Mouse (Mus musculus): Measurements from ENCODE around the gene Greb1. TPM values are rescaled to one million over a fixed set of nuclear protein-coding genes. Genes with fewer than 3 reads are reported as not detected.

The Greb1 gene
- polyA plus RNA-seq, 1 experiment from 2014 or later, result 4.5 TPM

DNA sequence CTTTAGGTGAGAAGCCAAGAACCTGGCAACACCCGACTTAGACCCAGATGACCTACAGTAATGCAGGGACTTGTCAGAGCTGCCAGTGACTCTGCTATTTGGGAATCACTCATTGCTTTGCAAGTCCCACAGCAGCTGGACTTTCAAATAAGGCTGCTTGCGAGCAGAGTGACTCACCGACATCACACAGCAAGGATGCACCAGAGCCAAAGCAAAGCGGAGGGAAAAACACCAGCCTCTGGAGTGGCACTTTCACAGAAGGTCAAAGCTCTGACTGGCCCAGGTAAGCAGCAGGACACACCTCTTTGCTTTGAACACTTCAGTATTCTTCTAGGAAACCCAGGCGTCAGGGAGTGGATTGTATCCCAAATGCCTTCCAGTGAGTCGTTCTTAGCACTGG is 164.9 kb downstream of the Greb1 start:
- Histone ChIP-seq H3K4me1 (no peaks in the 10 kb centered on the region), H3K4me2 (replicated peaks) (no peak overlapping the region), H3K9ac (no peak overlapping the region), H3K4me3 (no peak overlapping the region), H3K27ac (no peak overlapping the region), H3K27me3 (no peaks in the 10 kb centered on the region), H3K36me3 (no peaks in the 10 kb centered on the region), H3K9me3 (replicated peaks) (no peaks in the 10 kb centered on the region)
- no peak for ATAC-seq (ENCODE audit: low FRiP score)
- 79% methylated on average over 6 of the region's 6 CpGs for WGBS

DNA sequence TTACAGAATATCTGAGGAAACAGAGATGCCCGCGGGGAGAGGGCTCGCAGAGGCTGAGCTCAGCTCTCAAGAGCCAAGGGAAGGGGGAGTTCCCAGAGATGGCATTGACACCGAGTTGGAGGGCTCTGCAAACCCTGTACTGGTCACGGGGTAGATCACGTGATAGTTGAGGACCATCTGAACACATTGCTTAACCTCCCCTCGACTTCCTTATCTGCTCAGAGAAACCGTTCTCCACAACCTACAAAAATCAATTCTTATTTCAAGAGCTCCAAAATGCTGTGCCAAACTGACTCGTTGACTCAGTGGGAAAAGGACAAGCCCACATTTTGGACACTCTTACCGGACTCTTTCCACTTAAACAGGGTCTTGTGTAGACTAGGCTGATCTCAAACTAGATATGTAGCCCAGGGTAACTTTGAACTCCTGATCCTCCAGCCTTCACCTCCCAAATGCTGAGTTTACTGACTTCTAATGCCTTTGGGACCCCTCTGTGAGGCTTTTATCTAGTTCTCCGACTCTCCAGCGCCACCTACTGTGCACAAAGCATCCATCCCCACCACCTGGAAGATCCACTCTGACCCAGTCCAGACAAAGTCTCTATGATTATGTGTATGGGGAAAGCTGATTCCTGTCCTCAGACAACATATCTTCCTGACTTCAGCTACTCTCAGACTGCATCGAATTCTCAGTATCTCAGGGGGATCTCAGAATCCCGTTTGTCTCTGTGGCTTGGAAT is 166.4 kb downstream of the Greb1 start:
- H3K9ac ChIP-seq, result no peak overlapping the region
- no peaks in the 10 kb centered on the region for H3K27me3 ChIP-seq
- no peaks in the 10 kb centered on the region for H3K36me3 ChIP-seq
- H3K4me3 ChIP-seq, result no peak overlapping the region
- no peak overlapping the region for H3K4me2 ChIP-seq (replicated peaks)
- no peaks in the 10 kb centered on the region for H3K9me3 ChIP-seq (replicated peaks)
- WGBS, result 61% methylated on average over 14 of the region's 14 CpGs
- ATAC-seq (ENCODE audit: low FRiP score), result 0 out of 2 replicates have a peak, but pooled peaks have one; percentile 32
- no peaks in the 10 kb centered on the region for H3K4me1 ChIP-seq
- no peak overlapping the region for H3K27ac ChIP-seq

DNA sequence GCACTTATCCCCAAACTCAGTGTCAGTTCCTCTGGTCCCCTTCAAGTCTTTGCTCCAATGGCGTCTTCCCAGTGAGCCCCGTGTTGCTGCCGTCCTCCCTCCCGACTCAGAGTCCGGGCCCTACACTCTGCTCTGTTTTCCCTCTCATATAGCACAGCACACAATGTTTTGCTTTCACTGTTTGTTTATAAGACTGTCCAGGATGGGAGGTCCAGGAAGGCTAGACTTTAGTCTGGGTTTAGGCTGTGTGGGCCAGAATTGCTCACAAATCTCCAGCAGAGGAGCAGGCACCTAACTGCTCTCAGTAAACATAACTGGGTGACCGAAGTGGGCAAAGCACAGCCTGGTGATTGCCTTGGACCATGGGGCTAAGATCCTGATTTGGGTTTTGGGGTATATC is 167.5 kb downstream of the Greb1 start:
- ATAC-seq (ENCODE audit: low FRiP score), result no peak
- no peaks in the 10 kb centered on the region for H3K4me1 ChIP-seq
- H3K27me3 ChIP-seq, result no peaks in the 10 kb centered on the region
- H3K4me3 ChIP-seq, result no peak overlapping the region
- 75% methylated on average over 6 of the region's 6 CpGs for WGBS
- no peak overlapping the region for H3K4me2 ChIP-seq (replicated peaks)
- H3K9ac ChIP-seq, result no peak overlapping the region
- no peaks in the 10 kb centered on the region for H3K9me3 ChIP-seq (replicated peaks)
- no peaks in the 10 kb centered on the region for H3K36me3 ChIP-seq
- H3K27ac ChIP-seq, result no peak overlapping the region

DNA sequence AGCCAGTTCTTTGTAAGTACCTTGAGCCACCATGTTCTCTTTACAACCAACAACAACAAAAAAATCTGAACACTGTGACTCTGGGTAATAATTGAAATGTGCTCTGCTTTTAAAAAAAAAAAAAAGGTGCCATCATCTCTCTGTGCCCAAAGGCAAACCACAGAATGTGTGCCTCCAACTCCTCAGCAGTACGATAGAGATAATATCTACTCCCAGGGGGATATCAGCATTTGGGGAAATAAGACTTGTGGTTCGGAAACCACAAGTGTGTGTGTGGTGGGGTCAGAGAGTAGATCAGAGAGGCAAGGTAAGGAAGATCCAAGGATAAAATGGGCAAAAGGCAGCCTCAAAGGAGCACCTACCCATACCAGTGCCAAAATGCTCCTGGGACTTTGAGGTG is 169.3 kb downstream of the Greb1 start:
- Histone ChIP-seq H3K4me3 (no peak overlapping the region), H3K4me2 (replicated peaks) (no peak overlapping the region), H3K27me3 (no peaks in the 10 kb centered on the region), H3K36me3 (no peaks in the 10 kb centered on the region), H3K9ac (no peak overlapping the region), H3K9me3 (replicated peaks) (no peaks in the 10 kb centered on the region), H3K4me1 (no peaks in the 10 kb centered on the region), H3K27ac (no peak overlapping the region)
- WGBS, result 74% methylated on average over 2 of the region's 2 CpGs
- ATAC-seq (ENCODE audit: low FRiP score), result no peak

DNA sequence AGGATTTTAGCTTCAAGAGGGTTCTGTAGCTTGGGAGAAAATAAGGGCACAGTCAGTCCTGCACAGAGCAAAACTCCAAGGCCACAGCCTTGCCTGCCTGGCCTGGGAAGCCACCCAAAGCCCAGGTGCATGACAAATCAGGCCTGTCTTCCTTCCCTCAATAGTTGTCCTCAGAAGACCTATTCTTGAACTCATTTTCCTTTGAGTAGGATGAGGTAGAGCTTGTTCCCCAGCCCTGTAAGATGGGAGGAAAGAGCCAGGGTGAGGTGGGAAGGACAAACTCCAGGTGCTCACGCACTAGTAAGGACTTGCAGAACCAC is 169.9 kb downstream of the Greb1 start:
- Histone ChIP-seq H3K36me3 (no peaks in the 10 kb centered on the region), H3K4me1 (no peaks in the 10 kb centered on the region), H3K27ac (no peak overlapping the region), H3K9me3 (replicated peaks) (no peaks in the 10 kb centered on the region), H3K27me3 (no peaks in the 10 kb centered on the region), H3K9ac (no peak overlapping the region), H3K4me2 (replicated peaks) (no peak overlapping the region), H3K4me3 (no peak overlapping the region)
- ATAC-seq (ENCODE audit: low FRiP score), result no peak
- 89% methylated on average over 1 of the region's 1 CpGs for WGBS

DNA sequence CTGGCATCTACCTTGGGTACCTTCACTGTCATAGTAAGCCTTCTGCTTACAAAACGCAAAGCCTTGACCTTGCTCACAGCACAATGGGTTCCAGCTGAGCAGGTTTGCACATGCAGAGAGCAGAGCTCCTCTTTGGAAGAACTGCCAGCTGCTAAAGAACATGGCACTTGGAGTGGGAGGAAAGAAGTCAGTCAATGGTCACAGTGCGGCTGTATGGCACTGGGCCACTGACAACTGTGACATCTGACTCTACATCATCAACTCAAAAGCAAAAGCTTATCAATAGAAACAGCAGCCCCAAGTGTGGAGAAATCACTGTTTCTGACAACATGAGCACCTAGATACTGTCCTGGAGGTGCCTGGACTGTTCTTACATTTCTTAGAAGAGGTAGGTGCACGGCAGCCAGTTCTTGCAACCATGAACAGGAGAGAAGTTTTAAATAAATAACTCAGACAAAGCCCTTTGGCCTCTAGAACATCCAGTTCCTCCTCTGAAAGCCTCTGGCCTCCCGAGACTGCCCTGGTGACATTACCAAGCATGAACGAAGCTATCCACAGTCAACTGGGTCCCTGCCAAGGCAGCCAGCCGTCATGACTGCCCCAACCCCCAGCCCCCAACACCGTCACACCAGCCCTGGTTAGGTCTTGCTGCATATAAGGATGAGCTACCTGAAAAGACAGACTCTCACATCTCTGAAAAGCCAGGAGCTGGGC is 170.4 kb downstream of the Greb1 start:
- Histone ChIP-seq H3K36me3 (no peaks in the 10 kb centered on the region), H3K4me3 (no peak overlapping the region), H3K4me2 (replicated peaks) (no peak overlapping the region), H3K4me1 (no peaks in the 10 kb centered on the region), H3K9me3 (replicated peaks) (no peaks in the 10 kb centered on the region), H3K9ac (no peak overlapping the region), H3K27me3 (no peaks in the 10 kb centered on the region), H3K27ac (no peak overlapping the region)
- no peak for ATAC-seq (ENCODE audit: low FRiP score)
- WGBS, result 74% methylated on average over 7 of the region's 7 CpGs

Small RNAs within 50 kb of the gene (microRNA-seq; reads per million reads assigned to microRNA genes)
- not detected for gene Gm44305

Other genes starting within 250 kb of the Greb1 start
- gene Lpin1, start 189.9 kb downstream of the Greb1 start, polyA plus RNA-seq (2016; fragmentation: Nextera tagmentation; extraction: Ambion mirVana), result 17.1 and 19.0 TPM in 2 replicates
- 0.17 and 0.39 TPM in 2 replicates for gene Ntsr2, start 147.5 kb downstream of the Greb1 start, polyA plus RNA-seq (2016; fragmentation: Nextera tagmentation; extraction: Ambion mirVana)
- 65.9 and 75.6 TPM in 2 replicates for gene E2f6, start 10.1 kb upstream of the Greb1 start, polyA plus RNA-seq (2016; fragmentation: Nextera tagmentation; extraction: Ambion mirVana)
- gene Rock2, start 94.0 kb upstream of the Greb1 start, polyA plus RNA-seq (2016; fragmentation: Nextera tagmentation; extraction: Ambion mirVana), result 25.4 and 25.6 TPM in 2 replicates
- 3.3 and 3.6 TPM in 2 replicates for gene Pqlc3, start 199.5 kb upstream of the Greb1 start, polyA plus RNA-seq (2016; fragmentation: Nextera tagmentation; extraction: Ambion mirVana)
- gene 2410004P03Rik, start 210.8 kb upstream of the Greb1 start, polyA plus RNA-seq (2016; fragmentation: Nextera tagmentation; extraction: Ambion mirVana), result 3.5 TPM in 2 replicates

All from hindbrain, embryonic 12.5 days (tissue).